Mouse (Mus musculus) ES-E14 (cell line): ENCODE data around the gene Hoxd13. TPM values are rescaled to one million over a fixed set of nuclear protein-coding genes. Genes with fewer than 3 reads are reported as not detected.

Experiments used
- DNase-seq: peaks from one replicate; pipeline ENCODE4 v3.0.0-alpha.2; 2013; ENCODE audit warnings: low read depth, low spot score
- H3K27ac ChIP-seq: 2 replicates; pipeline ENCODE4 v1.5.1; 2012; ENCODE audit warnings: low read depth, mild to moderate bottlenecking, low read length, moderate library complexity, mixed read lengths; ENCODE audit not compliant: poor library complexity, insufficient read depth, severe bottlenecking
- H3K36me3 ChIP-seq: 2 replicates; pipeline ENCODE4 v1.6.1; 2012; ENCODE audit warnings: mild to moderate bottlenecking, low read length, moderate library complexity, mixed read lengths; ENCODE audit not compliant: control insufficient read depth, poor library complexity, insufficient read depth, severe bottlenecking
- H3K4me1 ChIP-seq, 2 experiments: fragments of 150-350 bp in 1 of 2; sonication (generic) in 1 of 2; 2 replicates each; pipeline ENCODE4 v1.6.1; 2012; ENCODE audit warnings: low read length in 2 of 2, mild to moderate bottlenecking in 1 of 2, mixed read lengths in 1 of 2; ENCODE audit not compliant: control insufficient read depth in 2 of 2, insufficient read depth in 2 of 2, poor library complexity in 1 of 2
- H3K4me3 ChIP-seq, 2 experiments: fragments of 150-350 bp in 1 of 2; sonication (generic) in 1 of 2; 2 replicates each; pipeline ENCODE4 v1.5.1; 2012; ENCODE audit warnings: low read length in 2 of 2, low read depth in 1 of 2, mild to moderate bottlenecking in 1 of 2, mixed read lengths in 1 of 2; ENCODE audit not compliant: insufficient read depth in 1 of 2, poor library complexity in 1 of 2, severe bottlenecking in 1 of 2
- H3K9ac ChIP-seq: 2 replicates; pipeline ENCODE4 v1.6.1; 2012; ENCODE audit warnings: low read depth, mild to moderate bottlenecking, low read length, mixed read lengths; ENCODE audit not compliant: poor library complexity, insufficient read depth, severe bottlenecking
- H3K9me3 ChIP-seq: fragments of 150-350 bp; sonication (generic); 2 replicates; pipeline ENCODE4 v1.6.1; 2012; ENCODE audit warnings: low read depth, mild to moderate bottlenecking, low read length; ENCODE audit not compliant: control insufficient read depth, insufficient read depth
- CHD2 ChIP-seq: IDR thresholded peaks from 2 replicates; pipeline ENCODE4 v1.6.1; 2014; ENCODE audit warnings: mild to moderate bottlenecking, low read depth, low read length, inconsistent platforms
- HCFC1 ChIP-seq: IDR thresholded peaks from 2 replicates; pipeline ENCODE4 v1.6.1; 2012; ENCODE audit warnings: low read length, inconsistent platforms, borderline replicate concordance; ENCODE audit not compliant: insufficient read depth
- MAFK ChIP-seq: IDR thresholded peaks from 2 replicates; pipeline ENCODE4 v1.6.1; 2014; ENCODE audit warnings: mild to moderate bottlenecking, low read depth, low read length, inconsistent platforms; ENCODE audit not compliant: insufficient read depth
- ZC3H11A ChIP-seq: IDR thresholded peaks from 2 replicates; pipeline ENCODE4 v1.6.1; 2012; ENCODE audit warnings: low read depth, mild to moderate bottlenecking, inconsistent platforms, low read length, borderline replicate concordance
- ZNF384 ChIP-seq: IDR thresholded peaks from 2 replicates; pipeline ENCODE4 v1.6.1; 2012; ENCODE audit warnings: low read depth, low read length, inconsistent platforms
- in situ Hi-C, 2 experiments: fragments of 600-800 bp; cut with MboI; formaldehyde crosslinking; loops; one replicate each; pipeline ENCODE4 v1.15.1; 2025; ENCODE audit warnings: low sequenced_read_pairs in 2 of 2, inconsistent platforms in 1 of 2; ENCODE audit not compliant: unreplicated experiment in 2 of 2
- total RNA-seq: library from RNA; depleted of rRNA; stranded (reverse); fragments of 300-350 nt; gene quantifications from 2 replicates; pipeline ENCODE4 v1.2.3, GENCODE M21; 2012; rRNA removed

Gene Hoxd13
- total RNA-seq, 1 experiment: 0.98 TPM

DNA sequence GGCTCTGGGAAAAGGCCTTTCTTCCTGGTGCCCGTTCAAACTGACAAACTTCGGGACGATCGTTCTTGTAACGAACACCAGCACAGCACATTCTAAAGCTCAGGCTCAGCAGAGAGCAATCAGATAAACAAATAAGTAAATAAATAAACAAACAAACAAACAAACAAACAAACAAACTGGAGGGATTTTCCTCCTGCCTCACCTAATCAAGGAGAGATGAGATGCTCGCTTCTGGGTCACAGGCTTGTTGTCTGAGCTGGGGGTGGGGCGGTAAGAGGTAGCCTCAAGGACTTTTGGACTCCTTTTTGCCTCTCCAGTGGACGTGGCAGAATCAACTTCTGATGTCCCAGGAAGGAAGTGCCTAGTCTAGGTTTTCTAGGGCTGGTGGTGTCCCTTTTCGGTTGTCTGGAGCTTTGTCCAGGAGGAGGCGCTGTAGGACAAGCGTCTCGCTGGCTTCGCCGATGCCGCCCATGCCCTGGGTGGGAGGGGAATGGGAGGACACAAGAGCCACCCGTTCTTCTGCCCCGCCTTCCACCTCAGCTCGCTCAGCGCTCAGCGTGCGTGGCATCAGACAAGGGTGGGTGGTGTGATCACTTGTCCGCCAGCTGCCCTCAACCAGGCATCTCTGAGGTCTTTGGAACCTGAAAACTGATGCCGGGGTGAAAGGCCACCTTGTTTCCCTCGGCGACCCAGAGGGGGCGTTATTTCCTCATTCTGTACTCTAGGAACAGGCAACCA, 47.6 kb downstream of the Hoxd13 start:
- peak; percentile 82 for DNase-seq
- no peaks in the 10 kb centered on the region for H3K36me3 ChIP-seq
- peak overlapping the region; percentile 28 to 58; a peak in 3 of 4 replicates for H3K4me3 ChIP-seq
- H3K27ac ChIP-seq: no peak overlapping the region
- in situ Hi-C loops: loop anchor here (10.0 to 25.0 kb wide), 4 partner anchors 339 to 872 kb away; no protein-coding TSS in a partner anchor
- H3K9ac ChIP-seq: no peak overlapping the region
- H3K9me3 ChIP-seq: no peaks in the 10 kb centered on the region
- peaks cover 0 to 8% of the 10 kb centered on the region in 2 experiments; a peak in 1 of 4 replicates for H3K4me1 ChIP-seq
- no peak for TF ChIP-seq MAFK
- no peak for TF ChIP-seq ZNF384
- TF ChIP-seq ZC3H11A: peak; percentile 92

- Histone ChIP-seq H3K9me3 (no peaks in the 10 kb centered on the region), H3K4me3 (no peak overlapping the region), H3K36me3 (no peaks in the 10 kb centered on the region), H3K9ac (no peak overlapping the region), H3K27ac (no peak overlapping the region), H3K4me1 (peaks cover 0 to 12% of the 10 kb centered on the region in 2 experiments; a peak in 1 of 4 replicates)
- DNase-seq: no peak
- in situ Hi-C loops: loop anchor here (25.0 kb wide), 2 partner anchors 592 to 867 kb away; no protein-coding TSS in a partner anchor
- TF ChIP-seq CHD2 (no peak), HCFC1 (no peak), ZNF384 (no peak), MAFK (no peak), ZC3H11A (no peak)
Measured at GRCm38 (mm10) chr2:74720384-74720783, 52.3 kb downstream of the Hoxd13 start.

- DNase-seq: no peak
Measured at GRCm38 (mm10) chr2:74720955-74721491, 52.9 kb downstream of the Hoxd13 start.

More at GRCm38 (mm10) chr2:74720955-74721491, 52.9 kb downstream of the Hoxd13 start:
- no peaks in the 10 kb centered on the region for H3K9me3 ChIP-seq
- H3K27ac ChIP-seq: no peak overlapping the region
- no peak overlapping the region for H3K4me3 ChIP-seq
- TF ChIP-seq ZNF384: no peak
- no peak for TF ChIP-seq ZC3H11A
- no peak for TF ChIP-seq MAFK
- in situ Hi-C loops: loop anchor here (25.0 kb wide), 2 partner anchors 591 to 866 kb away; no protein-coding TSS in a partner anchor
- no peaks in the 10 kb centered on the region for H3K36me3 ChIP-seq
- peaks cover 0 to 12% of the 10 kb centered on the region in 2 experiments; a peak in 1 of 4 replicates for H3K4me1 ChIP-seq
- H3K9ac ChIP-seq: no peak overlapping the region

Other genes with a start within 250 kb of the Hoxd13 start
- 33.6 and 36.1 TPM in 2 replicates for gene Lnpk, start 88.9 kb upstream of the Hoxd13 start, total RNA-seq
- not detected in 2 replicates for gene Evx2, start 8.8 kb upstream of the Hoxd13 start, total RNA-seq
- gene Hoxd12, start 6.7 kb downstream of the Hoxd13 start, total RNA-seq: not detected in 2 replicates
- gene Hoxd11, start 11.2 kb downstream of the Hoxd13 start, total RNA-seq: 0.11 and 0.18 TPM in 2 replicates
- gene Hoxd10, start 23.6 kb downstream of the Hoxd13 start, total RNA-seq: 0.40 TPM in 1 of 2 replicates, not detected in the other
- gene Hoxd9, start 29.4 kb downstream of the Hoxd13 start, total RNA-seq: 0.37 and 0.76 TPM in 2 replicates
- 0.63 and 1.2 TPM in 2 replicates for gene Hoxd8, start 36.3 kb downstream of the Hoxd13 start, total RNA-seq
- gene Hoxd3, start 43.6 kb downstream of the Hoxd13 start, total RNA-seq: 0.40 TPM in 1 of 2 replicates, not detected in the other
- gene Hoxd4, start 43.6 kb downstream of the Hoxd13 start, total RNA-seq: 0.16 and 0.94 TPM in 2 replicates
- 0.22 TPM in 1 of 2 replicates, not detected in the other for gene Gm28230, start 58.4 kb downstream of the Hoxd13 start, total RNA-seq
- 0.26 and 0.36 TPM in 2 replicates for gene Hoxd1, start 94.7 kb downstream of the Hoxd13 start, total RNA-seq
- 31.2 and 35.7 TPM in 2 replicates for gene Mtx2, start 157.5 kb downstream of the Hoxd13 start, total RNA-seq